Mouse (Mus musculus) kidney, embryonic 16.5 days (tissue): ENCODE results near the gene Cbfa2t2. TPM values are rescaled to one million over a fixed set of nuclear protein-coding genes. Genes with fewer than 3 reads are reported as not detected.

Source experiments
- ATAC-seq: fragments of 200-750 bp; cut with Nextera tagmentation; 2 replicates; pipeline ENCODE4 v1.8.0; 2017; ENCODE audit warnings: moderate TSS enrichment; ENCODE audit not compliant: low FRiP score, low TSS enrichment
- H3K27ac ChIP-seq: fragments of 300-500 bp; sonication (generic); 2 replicates; pipeline ENCODE4 v1.5.1; 2014; ENCODE audit warnings: low read length
- H3K27me3 ChIP-seq: fragments of 300-500 bp; sonication (generic); 2 replicates; pipeline ENCODE4 v1.6.1; 2014; ENCODE audit warnings: low read length, control low read depth, mixed read lengths; ENCODE audit not compliant: insufficient read depth
- H3K36me3 ChIP-seq: fragments of 300-500 bp; sonication (generic); 2 replicates; pipeline ENCODE4 v1.6.1; 2014; ENCODE audit warnings: low read length, control low read depth, mixed read lengths; ENCODE audit not compliant: insufficient read depth
- H3K4me1 ChIP-seq: fragments of 300-500 bp; sonication (generic); 2 replicates; pipeline ENCODE4 v1.6.1; 2014; ENCODE audit warnings: low read length, control low read depth, mixed read lengths; ENCODE audit not compliant: insufficient read depth
- H3K4me2 ChIP-seq: fragments of 300-500 bp; sonication (generic); replicated peaks from 2 replicates; pipeline ENCODE4 v1.6.1; 2014; ENCODE audit warnings: low read depth, low read length
- H3K4me3 ChIP-seq: fragments of 300-500 bp; sonication (generic); 2 replicates; pipeline ENCODE4 v1.5.1; 2014; ENCODE audit warnings: mild to moderate bottlenecking, low read length
- H3K9ac ChIP-seq: fragments of 300-500 bp; sonication (generic); replicated peaks from 2 replicates; pipeline ENCODE4 v1.6.1; 2014; ENCODE audit warnings: low read length
- H3K9me3 ChIP-seq: fragments of 300-500 bp; sonication (generic); 2 replicates; pipeline ENCODE4 v1.6.1; 2016; ENCODE audit warnings: low read length, control low read depth
- WGBS: fragments of 180-500 bp; shearing (Covaris S2); extraction: QIAGEN DNeasy Blood & Tissue Kit; methylation state at CpG from one replicate; pipeline ENCODE4 v1.1.7; 2014; 5-methylcytosine and 5-hydroxymethylcytosine counted together
- polyA plus RNA-seq: library from polyadenylated mRNA; unstranded; fragments of >200 nt; fragmentation: Nextera tagmentation; extraction: Ambion mirVana; gene quantifications from 2 replicates; pipeline ENCODE4 v1.2.1, GENCODE M21; 2015

Gene Cbfa2t2
- polyA plus RNA-seq, 1 experiment from 2014 or later: 44.2 TPM

- Histone ChIP-seq H3K4me2 (no peak overlapping the region), H3K4me3 (no peak overlapping the region), H3K9me3 (peaks cover 5% of the 10 kb centered on the region; the same call in 1 of the 2 replicates), H3K4me1 (peaks cover 8% of the 10 kb centered on the region), H3K36me3 (no peaks in the 10 kb centered on the region), H3K27ac (no peak overlapping the region), H3K9ac (no peak overlapping the region), H3K27me3 (no peaks in the 10 kb centered on the region)
- ATAC-seq: no peak
- WGBS: 82% methylated on average over 2 of the region's 2 CpGs
Observed at GRCm38 (mm10) chr2:154423548-154423947, 12.7 kb upstream of the Cbfa2t2 start.

- Histone ChIP-seq H3K36me3 (no peaks in the 10 kb centered on the region), H3K27me3 (no peaks in the 10 kb centered on the region), H3K9me3 (peaks cover 5% of the 10 kb centered on the region; the same call in 1 of the 2 replicates), H3K9ac (no peak overlapping the region), H3K27ac (no peak overlapping the region), H3K4me3 (no peak overlapping the region), H3K4me2 (no peak overlapping the region), H3K4me1 (peaks cover 8% of the 10 kb centered on the region)
- ATAC-seq: no peak
- 88% methylated on average over 3 of the region's 3 CpGs for WGBS
Observed at GRCm38 (mm10) chr2:154425522-154425921, 10.8 kb upstream of the Cbfa2t2 start.

GRCm38 (mm10) chr2:154426188-154426904 is 9.9 kb upstream of the Cbfa2t2 start:
- WGBS: 4% methylated on average over 24 of the region's 25 CpGs
- 0 out of 2 replicates have a peak overlapping the region, but pooled peaks have one; percentile 10 for H3K27ac ChIP-seq

DNA sequence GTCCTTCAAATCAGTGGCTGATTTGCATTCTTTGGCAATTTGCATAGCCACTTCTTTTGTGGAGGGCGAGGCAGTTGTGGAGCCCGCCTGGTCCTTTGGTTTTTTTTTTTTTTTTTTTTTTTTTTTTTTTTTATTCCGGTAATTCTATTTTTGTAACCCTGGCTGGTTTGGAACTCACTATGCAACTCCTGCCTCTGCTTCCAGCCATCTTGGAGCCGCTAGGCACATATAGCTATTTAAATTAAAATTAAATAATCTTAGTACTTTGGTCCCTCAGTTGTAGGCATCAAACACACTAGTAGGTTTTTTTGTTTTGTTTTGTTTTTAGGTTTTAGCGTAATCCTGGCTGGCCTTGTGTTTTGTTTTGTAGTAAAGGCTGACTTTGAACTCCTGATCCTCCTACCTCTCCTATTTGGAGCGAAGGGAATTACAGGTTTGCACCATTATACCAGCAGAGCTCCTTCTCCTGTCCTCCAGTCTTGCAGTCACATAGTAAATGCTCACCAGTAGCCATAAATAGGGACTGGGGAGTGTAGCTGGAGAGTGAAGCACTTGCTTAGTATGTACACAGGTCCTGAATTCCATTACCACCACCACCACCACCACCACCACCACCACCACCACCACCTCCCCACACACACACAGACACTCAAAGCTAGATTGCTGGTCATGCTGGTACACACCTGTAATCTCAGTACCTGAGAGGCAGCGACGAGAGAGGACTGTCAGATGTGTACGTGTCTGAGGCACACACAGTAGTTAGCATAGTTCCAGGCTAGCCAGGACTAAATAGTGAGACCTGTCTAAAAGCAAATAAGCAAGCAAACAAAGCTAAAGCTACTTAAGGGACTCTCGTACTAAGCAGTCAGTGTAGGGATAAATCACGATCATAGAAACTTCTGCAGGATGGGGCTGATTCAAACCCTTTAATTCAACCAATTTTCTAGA is 9.1 kb upstream of the Cbfa2t2 start:
- WGBS: 44% methylated on average over 11 of the region's 11 CpGs
- peak overlapping the region; percentile 74 for H3K9ac ChIP-seq
- H3K36me3 ChIP-seq: no peaks in the 10 kb centered on the region
- peaks cover 8% of the 10 kb centered on the region for H3K4me1 ChIP-seq
- H3K27ac ChIP-seq: peak overlapping the region; percentile 74
- peak; percentile 15; the same call in 1 of the 2 replicates for ATAC-seq
- H3K4me3 ChIP-seq: peak overlapping the region; percentile 50
- peaks cover 5% of the 10 kb centered on the region; the same call in 1 of the 2 replicates for H3K9me3 ChIP-seq
- no peaks in the 10 kb centered on the region for H3K27me3 ChIP-seq
- peak overlapping the region; percentile 75 for H3K4me2 ChIP-seq

More at GRCm38 (mm10) chr2:154426188-154426904, 9.9 kb upstream of the Cbfa2t2 start:
- peak; percentile 17; the same call in 1 of the 2 replicates for ATAC-seq
- H3K4me1 ChIP-seq: peaks cover 8% of the 10 kb centered on the region
- H3K36me3 ChIP-seq: no peaks in the 10 kb centered on the region
- H3K4me2 ChIP-seq: peak overlapping the region; percentile 75
- peak overlapping the region; percentile 74 for H3K9ac ChIP-seq
- H3K27me3 ChIP-seq: no peaks in the 10 kb centered on the region
- peaks cover 5% of the 10 kb centered on the region; the same call in 1 of the 2 replicates for H3K9me3 ChIP-seq
- peak overlapping the region; percentile 50 for H3K4me3 ChIP-seq

- Histone ChIP-seq H3K4me1 (peaks cover 8% of the 10 kb centered on the region), H3K4me2 (peak overlapping the region; percentile 75), H3K9ac (peak overlapping the region; percentile 47), H3K9me3 (peaks cover 5% of the 10 kb centered on the region; the same call in 1 of the 2 replicates), H3K27me3 (no peaks in the 10 kb centered on the region), H3K27ac (peak overlapping the region; percentile 74), H3K36me3 (no peaks in the 10 kb centered on the region), H3K4me3 (peak overlapping the region; percentile 15)
- peak; percentile 66 for ATAC-seq
- WGBS: 8% methylated on average over 17 of the region's 17 CpGs
Observed at GRCm38 (mm10) chr2:154427853-154428360, 8.4 kb upstream of the Cbfa2t2 start.

DNA sequence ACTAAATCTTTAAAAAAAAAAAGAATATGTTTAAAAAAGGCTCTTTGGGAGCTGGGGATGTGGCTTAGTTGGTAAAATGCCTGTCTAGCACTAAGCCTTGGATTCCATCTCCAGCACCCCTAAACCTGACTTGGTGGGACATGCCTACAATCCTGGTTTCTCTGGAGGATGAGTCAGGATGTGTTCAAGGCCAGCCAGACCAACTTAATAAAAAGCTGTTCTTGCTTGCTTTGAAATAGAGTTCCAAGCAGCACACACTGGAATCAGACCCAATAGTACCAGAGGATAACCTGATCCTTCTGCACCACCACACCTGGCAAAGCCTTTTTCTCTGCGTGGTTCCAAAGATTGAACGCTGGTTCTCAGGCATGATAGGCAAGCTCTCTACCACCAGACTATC is 5.7 kb upstream of the Cbfa2t2 start:
- Histone ChIP-seq H3K4me3 (no peak overlapping the region), H3K4me2 (no peak overlapping the region), H3K36me3 (no peaks in the 10 kb centered on the region), H3K4me1 (peaks cover 11% of the 10 kb centered on the region), H3K9ac (no peak overlapping the region), H3K9me3 (peaks cover 3% of the 10 kb centered on the region; the same call in 1 of the 2 replicates), H3K27me3 (no peaks in the 10 kb centered on the region), H3K27ac (no peak overlapping the region)
- WGBS: 95% methylated on average over 2 of the region's 2 CpGs
- no peak for ATAC-seq

DNA sequence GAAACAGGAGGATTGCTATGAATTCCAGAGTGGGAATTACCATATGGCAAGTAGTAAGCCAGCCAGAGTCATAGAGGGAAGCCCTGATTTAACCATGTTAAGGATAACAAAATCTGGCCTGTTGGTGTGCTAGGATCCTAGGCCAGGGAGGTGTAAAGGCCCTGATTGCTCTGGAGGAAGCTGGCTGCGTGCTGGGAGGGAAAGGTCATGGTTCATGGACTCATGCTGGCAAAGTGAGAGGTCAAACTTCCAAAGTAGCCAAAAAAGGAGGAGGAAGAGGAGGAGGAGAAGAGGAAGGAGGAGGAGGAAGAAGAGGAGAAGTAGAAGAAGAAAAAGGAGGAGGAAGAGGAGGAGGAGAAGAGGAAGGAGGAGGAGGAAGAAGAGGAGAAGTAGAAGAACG is 3.6 kb upstream of the Cbfa2t2 start:
- ATAC-seq: no peak
- WGBS: 49% methylated on average over 2 of the region's 2 CpGs

GRCm38 (mm10) chr2:154433391-154433790 is 2.9 kb upstream of the Cbfa2t2 start:
- ATAC-seq: no peak
- 65% methylated on average over 3 of the region's 3 CpGs for WGBS

More for the DNA sequence above, 3.6 kb upstream of the Cbfa2t2 start:
- H3K4me3 ChIP-seq: no peak overlapping the region
- no peak overlapping the region for H3K4me2 ChIP-seq
- no peak overlapping the region for H3K27ac ChIP-seq
- H3K4me1 ChIP-seq: peaks cover 16% of the 10 kb centered on the region
- H3K27me3 ChIP-seq: no peaks in the 10 kb centered on the region
- H3K9me3 ChIP-seq: no peaks in the 10 kb centered on the region
- H3K9ac ChIP-seq: no peak overlapping the region
- H3K36me3 ChIP-seq: no peaks in the 10 kb centered on the region

GRCm38 (mm10) chr2:154434690-154435089 is 1.6 kb upstream of the Cbfa2t2 start:
- ATAC-seq: no peak
- WGBS: 93% methylated on average over 7 of the region's 7 CpGs

More at GRCm38 (mm10) chr2:154433391-154433790, 2.9 kb upstream of the Cbfa2t2 start:
- no peaks in the 10 kb centered on the region for H3K9me3 ChIP-seq
- no peaks in the 10 kb centered on the region for H3K27me3 ChIP-seq
- H3K9ac ChIP-seq: 0 out of 2 replicates have a peak overlapping the region, but pooled peaks have one; percentile 42
- peaks cover 15% of the 10 kb centered on the region for H3K4me1 ChIP-seq
- no peaks in the 10 kb centered on the region for H3K36me3 ChIP-seq
- no peak overlapping the region for H3K4me3 ChIP-seq
- no peak overlapping the region for H3K4me2 ChIP-seq
- no peak overlapping the region for H3K27ac ChIP-seq

More at GRCm38 (mm10) chr2:154434690-154435089, 1.6 kb upstream of the Cbfa2t2 start:
- H3K4me1 ChIP-seq: peaks cover 18% of the 10 kb centered on the region
- no peaks in the 10 kb centered on the region for H3K27me3 ChIP-seq
- no peak overlapping the region for H3K27ac ChIP-seq
- H3K9ac ChIP-seq: no peak overlapping the region
- no peaks in the 10 kb centered on the region for H3K36me3 ChIP-seq
- H3K9me3 ChIP-seq: no peaks in the 10 kb centered on the region
- no peak overlapping the region for H3K4me2 ChIP-seq
- H3K4me3 ChIP-seq: no peak overlapping the region
